Mouse (Mus musculus) G1E (cell line): ENCODE measurements around the gene Tmem131l.

Source experiments
- CTCF ChIP-seq: IDR thresholded peaks from 2 replicates; pipeline ENCODE4 v1.5.1; 2012; ENCODE audit warnings: low read depth, low read length, inconsistent platforms, mixed read lengths
- GATA1 ChIP-seq: IDR thresholded peaks from 2 replicates; pipeline ENCODE4 v1.6.1; 2012; ENCODE audit warnings: borderline replicate concordance, low read length, inconsistent platforms, mixed read lengths
- GATA2 ChIP-seq: IDR thresholded peaks from 2 replicates; pipeline ENCODE4 v1.6.1; 2012; ENCODE audit warnings: low read depth, low read length, inconsistent platforms, borderline replicate concordance
- POLR2AphosphoS5 ChIP-seq: IDR thresholded peaks from 2 replicates; pipeline ENCODE4 v1.6.1; 2012; ENCODE audit warnings: low read depth, low read length, inconsistent platforms; ENCODE audit not compliant: insufficient replicate concordance
- TAL1 ChIP-seq: conservative IDR thresholded peaks from 2 replicates; pipeline ENCODE4 v1.6.1; 2012; ENCODE audit warnings: low read depth, low read length, inconsistent platforms, mixed read lengths

DNA sequence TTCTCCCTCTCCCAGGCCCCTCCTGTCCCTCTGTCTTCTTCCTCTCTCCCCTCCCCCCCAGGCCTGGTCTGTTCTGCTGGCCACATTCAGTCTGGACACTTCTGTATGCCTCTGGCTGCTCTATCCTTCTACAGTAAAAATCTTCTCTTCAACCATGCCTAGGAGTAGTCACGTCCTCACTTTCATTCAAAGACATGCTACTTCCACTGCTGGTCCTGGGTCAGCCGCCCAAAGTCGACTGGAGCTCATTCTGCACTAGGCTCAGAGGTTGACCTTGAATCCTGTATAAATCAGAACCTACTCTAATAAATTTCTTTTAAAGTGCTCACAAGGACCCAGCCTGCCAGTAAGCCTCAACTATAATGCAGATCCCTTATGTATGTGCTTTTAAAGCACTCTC, 53.2 kb downstream of the Tmem131l start:
- TF ChIP-seq CTCF (no peak), TAL1 (no peak), GATA2 (no peak), GATA1 (no peak), POLR2AphosphoS5 (no peak)
